Mouse (Mus musculus) embryonic fibroblast, embryonic 13.5 days (primary cell): Measurements from ENCODE around the gene Rftn2. TPM values are rescaled to one million over a fixed set of nuclear protein-coding genes. Genes with fewer than 3 reads are reported as not detected.
A peak's percentile ranks its signal among the peaks of the same experiment; 100 is the strongest.

ENCODE experiments used
- H3K27ac ChIP-seq: 2 replicates; pipeline ENCODE4 v1.5.1; 2012; ENCODE audit warnings: low read length, control low read depth, inconsistent platforms; ENCODE audit not compliant: insufficient read depth
- H3K4me1 ChIP-seq: 2 replicates; pipeline ENCODE4 v1.6.1; 2011; ENCODE audit warnings: low read length; ENCODE audit not compliant: control insufficient read depth, insufficient read depth
- H3K4me3 ChIP-seq: 2 replicates; pipeline ENCODE4 v1.5.1; 2011; ENCODE audit warnings: mild to moderate bottlenecking, control low read depth, low read length; ENCODE audit not compliant: insufficient read depth
- CTCF ChIP-seq: IDR thresholded peaks from 2 replicates; pipeline ENCODE4 v1.5.1; 2011; ENCODE audit warnings: mild to moderate bottlenecking, control low read depth, low read length, moderate library complexity, borderline replicate concordance; ENCODE audit not compliant: insufficient read depth
- POLR2A ChIP-seq: IDR thresholded peaks from 2 replicates; pipeline ENCODE4 v1.6.1; 2011; ENCODE audit warnings: low read depth, mild to moderate bottlenecking, control low read depth, low read length, moderate library complexity
- polyA plus RNA-seq: library from polyadenylated mRNA; stranded (reverse); fragments of >200 nt; gene quantifications from 2 replicates; pipeline ENCODE4 v1.2.4, GENCODE M21; 2011; ENCODE audit warnings: low read depth; ENCODE audit not compliant: missing spikeins, insufficient read length

Rftn2 gene
- polyA plus RNA-seq, 1 experiment: 14.3 TPM

- TF ChIP-seq POLR2A (no peak), CTCF (no peak)
- H3K27ac ChIP-seq: no peak overlapping the region
These were observed 8.4 kb upstream of the Rftn2 start for GRCm38 (mm10) chr1:55234910-55235520.

GRCm38 (mm10) chr1:55228256-55228884 is 1.8 kb upstream of the Rftn2 start:
- H3K4me3 ChIP-seq: no peak overlapping the region
- peaks cover 3% of the 10 kb centered on the region for H3K4me1 ChIP-seq
- TF ChIP-seq CTCF (no peak), POLR2A (no peak)
- H3K27ac ChIP-seq: peak overlapping the region; percentile 24; the same call in 1 of the 2 replicates

More at GRCm38 (mm10) chr1:55234910-55235520, 8.4 kb upstream of the Rftn2 start:
- no peaks in the 10 kb centered on the region for H3K4me1 ChIP-seq
- no peak overlapping the region for H3K4me3 ChIP-seq

- H3K27ac ChIP-seq: no peak overlapping the region
- H3K4me3 ChIP-seq: 0 out of 2 replicates have a peak overlapping the region, but pooled peaks have one; percentile 6
- TF ChIP-seq CTCF (no peak), POLR2A (no peak)
- peaks cover 3% of the 10 kb centered on the region for H3K4me1 ChIP-seq
These were observed 794 bp upstream of the Rftn2 start for GRCm38 (mm10) chr1:55227376-55227775.

- TF ChIP-seq POLR2A (no peak), CTCF (no peak)
- Histone ChIP-seq H3K4me1 (peaks cover 3% of the 10 kb centered on the region), H3K4me3 (peak overlapping the region; percentile 45), H3K27ac (no peak overlapping the region)
These were observed 1.2 kb downstream of the Rftn2 start for GRCm38 (mm10) chr1:55225398-55225797.

GRCm38 (mm10) chr1:55224111-55224510 is 2.5 kb downstream of the Rftn2 start:
- H3K27ac ChIP-seq: no peak overlapping the region
- peaks cover 3% of the 10 kb centered on the region for H3K4me1 ChIP-seq
- H3K4me3 ChIP-seq: no peak overlapping the region
- TF ChIP-seq CTCF (no peak), POLR2A (no peak)

GRCm38 (mm10) chr1:55223026-55223425 is 3.6 kb downstream of the Rftn2 start:
- Histone ChIP-seq H3K4me1 (no peaks in the 10 kb centered on the region), H3K4me3 (no peak overlapping the region), H3K27ac (no peak overlapping the region)
- TF ChIP-seq CTCF (no peak), POLR2A (no peak)

GRCm38 (mm10) chr1:55221352-55221751 is 5.2 kb downstream of the Rftn2 start:
- no peak overlapping the region for H3K4me3 ChIP-seq
- no peak overlapping the region for H3K27ac ChIP-seq
- no peak for TF ChIP-seq POLR2A
- no peak for TF ChIP-seq CTCF
- no peaks in the 10 kb centered on the region for H3K4me1 ChIP-seq

- H3K4me3 ChIP-seq: no peak overlapping the region
- H3K4me1 ChIP-seq: no peaks in the 10 kb centered on the region; the same call in 1 of the 2 replicates
- no peak overlapping the region for H3K27ac ChIP-seq
- no peak for TF ChIP-seq POLR2A
- no peak for TF ChIP-seq CTCF
These were observed 9.4 kb downstream of the Rftn2 start for GRCm38 (mm10) chr1:55217191-55217590.

GRCm38 (mm10) chr1:55215185-55215813 is 11.3 kb downstream of the Rftn2 start:
- TF ChIP-seq POLR2A (no peak), CTCF (no peak)
- H3K4me3 ChIP-seq: no peak overlapping the region
- H3K27ac ChIP-seq: no peak overlapping the region
- no peaks in the 10 kb centered on the region; the same call in 1 of the 2 replicates for H3K4me1 ChIP-seq

- TF ChIP-seq CTCF (no peak), POLR2A (no peak)
- Histone ChIP-seq H3K4me3 (no peak overlapping the region), H3K4me1 (no peaks in the 10 kb centered on the region; the same call in 1 of the 2 replicates), H3K27ac (no peak overlapping the region)
These were observed 12.6 kb downstream of the Rftn2 start for GRCm38 (mm10) chr1:55213936-55214335.
